Mouse (Mus musculus) kidney, postnatal 36 days (tissue): ENCODE results near the gene Krt4.

Source experiments
- DNase-seq, 2 experiments: peaks; one replicate each; pipeline ENCODE4 v3.0.0; 2021 to 2022; ENCODE audit warnings: mixed read lengths in 2 of 2

Krt4 gene

DNA sequence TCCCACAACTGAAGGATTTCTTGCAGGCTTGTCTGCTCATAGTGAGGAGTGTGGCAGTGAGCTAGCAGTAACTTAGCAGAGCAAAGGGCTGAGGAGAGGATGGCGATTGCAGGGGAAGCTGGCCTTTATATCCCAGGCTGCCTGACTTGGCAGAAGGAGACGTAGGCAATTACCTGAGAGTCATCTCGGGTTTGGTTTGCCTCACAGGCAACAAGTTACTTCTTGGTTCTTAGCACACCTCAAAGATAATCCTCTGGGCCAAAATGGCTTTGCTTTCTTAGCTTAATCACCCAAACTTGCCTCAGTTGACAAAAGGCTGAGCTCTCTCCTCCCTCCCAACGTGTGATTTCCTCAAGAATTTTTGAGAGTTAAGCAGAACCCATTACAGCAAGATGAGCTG lies 31.7 kb downstream of the Krt4 start, which contains the start of gene Krt76:
Krt76 (minus strand) TSS at position 101 of the 400 bp plus-strand sequence.
- no peak for DNase-seq

- DNase-seq = peak in 1 of 2 experiments; percentile 12
Measured at GRCm38 (mm10) chr15:101879776-101880175, 44.8 kb downstream of the Krt4 start.

GRCm38 (mm10) chr15:101878041-101878440 lies 46.5 kb downstream of the Krt4 start:
- DNase-seq = no peak

DNA sequence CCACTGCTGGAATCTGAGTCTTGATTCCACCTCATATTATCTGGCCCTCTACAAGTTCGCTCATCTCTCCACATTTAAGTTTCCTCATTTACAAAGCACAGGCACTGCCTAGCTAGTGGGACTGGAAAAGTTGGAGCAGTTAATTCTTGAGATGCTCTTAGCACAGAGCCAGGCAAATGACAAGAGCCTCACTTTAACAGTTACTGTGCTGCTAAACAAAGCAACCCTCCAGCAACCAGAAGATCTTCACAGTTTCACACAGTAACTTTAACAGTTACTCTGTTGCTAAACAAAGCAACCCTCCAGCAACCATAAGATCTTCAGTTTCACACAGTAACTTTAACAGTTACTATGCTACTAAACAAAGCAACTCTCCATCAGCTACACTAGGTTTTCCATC lies 50.2 kb downstream of the Krt4 start:
- no peak for DNase-seq

- no peak for DNase-seq
Measured at GRCm38 (mm10) chr15:101873231-101873630, 51.3 kb downstream of the Krt4 start.

GRCm38 (mm10) chr15:101869431-101869830 lies 55.1 kb downstream of the Krt4 start, which contains the start of gene Krt77:
TSS of gene Krt77 (minus strand) at chr15:101869705.
- no peak for DNase-seq
